Mouse (Mus musculus): ENCODE data around the gene Arl8a. TPM values are rescaled to one million over a fixed set of nuclear protein-coding genes. Genes with fewer than 3 reads are reported as not detected.

Arl8a gene
- polyA plus RNA-seq, 1 experiment from 2014 or later = 8.9 TPM

GRCm38 (mm10) chr1:135170299-135170698 is 23.7 kb downstream of the Arl8a start:
- Histone ChIP-seq H3K4me1 (replicated peaks) (peaks cover 7% of the 10 kb centered on the region), H3K27me3 (peaks cover 12% of the 10 kb centered on the region; the same call in 1 of the 2 replicates), H3K9ac (no peak overlapping the region), H3K36me3 (no peaks in the 10 kb centered on the region), H3K9me3 (replicated peaks) (no peaks in the 10 kb centered on the region), H3K27ac (no peak overlapping the region), H3K4me2 (no peak overlapping the region), H3K4me3 (replicated peaks) (no peak overlapping the region)
- no peak for ATAC-seq (ENCODE audit: low read depth)
- DNase-seq = no peak
- WGBS (ENCODE audit: insufficient replicate concordance) = 52% methylated on average over 10 of the region's 10 CpGs

DNA sequence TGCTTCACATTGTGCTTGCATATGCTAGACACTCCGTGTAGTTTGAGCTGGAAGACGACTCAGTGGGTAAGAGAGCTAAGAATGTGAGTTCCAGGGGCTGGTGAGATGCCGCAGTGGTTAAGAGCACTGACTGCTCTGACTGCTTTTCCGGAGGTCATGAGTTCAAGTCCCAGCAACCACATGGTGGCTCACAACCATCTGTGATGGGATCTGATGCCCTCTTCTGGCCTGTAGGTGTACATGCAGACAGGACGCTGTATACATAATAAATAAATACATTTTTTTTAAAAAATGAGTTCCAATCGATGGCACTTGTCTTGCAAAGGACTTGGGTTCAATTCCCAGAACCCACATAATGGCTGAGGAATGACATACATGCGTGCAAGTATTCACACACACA is 24.6 kb downstream of the Arl8a start:
- DNase-seq = no peak
- H3K9me3 ChIP-seq (replicated peaks) = no peaks in the 10 kb centered on the region
- no peak for ATAC-seq (ENCODE audit: low read depth)
- no peak overlapping the region for H3K4me2 ChIP-seq
- 67% methylated on average over 7 of the region's 7 CpGs for WGBS (ENCODE audit: insufficient replicate concordance)
- H3K27me3 ChIP-seq = peaks cover 12% of the 10 kb centered on the region; the same call in 1 of the 2 replicates
- no peak overlapping the region for H3K9ac ChIP-seq
- peaks cover 7% of the 10 kb centered on the region for H3K4me1 ChIP-seq (replicated peaks)
- no peak overlapping the region for H3K27ac ChIP-seq
- no peaks in the 10 kb centered on the region for H3K36me3 ChIP-seq
- H3K4me3 ChIP-seq (replicated peaks) = no peak overlapping the region

GRCm38 (mm10) chr1:135171984-135172383 is 25.4 kb downstream of the Arl8a start:
- no peak overlapping the region for H3K4me2 ChIP-seq
- DNase-seq (peak; percentile 20), ATAC-seq (ENCODE audit: low read depth) (no peak)
- no peak overlapping the region for H3K27ac ChIP-seq
- H3K36me3 ChIP-seq = no peaks in the 10 kb centered on the region
- 57% methylated on average over 6 of the region's 6 CpGs for WGBS (ENCODE audit: insufficient replicate concordance)
- peaks cover 7% of the 10 kb centered on the region for H3K4me1 ChIP-seq (replicated peaks)
- H3K4me3 ChIP-seq (replicated peaks) = no peak overlapping the region
- peaks cover 12% of the 10 kb centered on the region; the same call in 1 of the 2 replicates for H3K27me3 ChIP-seq
- H3K9me3 ChIP-seq (replicated peaks) = no peaks in the 10 kb centered on the region
- no peak overlapping the region for H3K9ac ChIP-seq

DNA sequence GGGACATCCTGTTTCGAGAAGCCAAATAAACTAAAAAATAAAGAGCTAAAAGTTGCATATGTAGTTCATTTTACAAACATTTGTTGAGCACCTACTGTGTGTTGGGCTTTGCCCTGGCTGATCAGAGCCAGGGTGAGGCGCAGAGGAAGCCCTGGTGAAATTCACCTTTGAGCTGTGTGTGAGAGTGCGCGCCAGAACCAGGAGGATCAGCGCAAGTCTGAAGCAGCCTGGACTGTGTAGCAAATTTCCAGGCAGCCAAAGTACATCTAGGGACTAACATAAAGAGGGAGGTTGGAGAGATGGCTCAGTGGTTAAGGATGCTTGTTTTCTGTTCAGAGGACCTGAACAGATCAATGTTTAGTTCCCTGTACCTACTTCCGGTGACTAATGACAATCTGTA is 26.7 kb downstream of the Arl8a start:
- 85% methylated on average over 6 of the region's 6 CpGs for WGBS (ENCODE audit: insufficient replicate concordance)
- DNase-seq (no peak), ATAC-seq (ENCODE audit: low read depth) (no peak)
- no peak overlapping the region for H3K4me3 ChIP-seq (replicated peaks)
- H3K27ac ChIP-seq = no peak overlapping the region
- H3K36me3 ChIP-seq = no peaks in the 10 kb centered on the region
- no peak overlapping the region for H3K9ac ChIP-seq
- H3K4me2 ChIP-seq = no peak overlapping the region
- H3K9me3 ChIP-seq (replicated peaks) = no peaks in the 10 kb centered on the region
- peaks cover 12% of the 10 kb centered on the region; the same call in 1 of the 2 replicates for H3K27me3 ChIP-seq
- peaks cover 7% of the 10 kb centered on the region for H3K4me1 ChIP-seq (replicated peaks)

GRCm38 (mm10) chr1:135175176-135175575 is 28.6 kb downstream of the Arl8a start:
- DNase-seq = no peak
- H3K4me2 ChIP-seq = no peak overlapping the region
- WGBS (ENCODE audit: insufficient replicate concordance) = 62% methylated on average over 3 of the region's 3 CpGs
- H3K9me3 ChIP-seq (replicated peaks) = no peaks in the 10 kb centered on the region
- H3K9ac ChIP-seq = no peak overlapping the region
- no peaks in the 10 kb centered on the region for H3K36me3 ChIP-seq
- peaks cover under 1% of the 10 kb centered on the region for H3K4me1 ChIP-seq (replicated peaks)
- no peak for ATAC-seq (ENCODE audit: low read depth)
- no peaks in the 10 kb centered on the region for H3K27me3 ChIP-seq
- H3K27ac ChIP-seq = no peak overlapping the region
- no peak overlapping the region for H3K4me3 ChIP-seq (replicated peaks)

DNA sequence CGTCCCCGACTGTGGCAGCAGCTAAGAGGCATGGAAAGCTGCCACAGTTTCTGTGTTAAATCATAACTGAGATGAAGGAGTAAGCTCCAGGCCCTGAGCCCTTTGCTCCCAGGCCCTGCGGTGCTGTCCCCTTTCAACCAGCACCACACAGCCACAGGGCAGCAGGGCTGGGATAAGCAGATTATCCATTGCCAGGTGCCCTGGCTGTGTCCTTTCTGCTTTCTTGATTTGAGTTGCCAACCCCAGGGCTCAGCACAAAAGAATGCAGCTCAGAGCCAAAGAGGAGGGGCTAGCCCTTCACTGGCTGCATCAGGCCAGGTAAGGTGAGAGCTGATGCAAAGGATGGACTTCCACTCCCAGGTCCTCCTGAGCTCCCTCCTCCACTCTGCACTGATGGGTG is 31.1 kb downstream of the Arl8a start:
- Histone ChIP-seq H3K4me1 (replicated peaks) (no peaks in the 10 kb centered on the region), H3K9me3 (replicated peaks) (no peaks in the 10 kb centered on the region), H3K4me3 (replicated peaks) (no peak overlapping the region), H3K4me2 (no peak overlapping the region), H3K9ac (no peak overlapping the region), H3K36me3 (no peaks in the 10 kb centered on the region), H3K27ac (no peak overlapping the region), H3K27me3 (no peaks in the 10 kb centered on the region)
- ATAC-seq (ENCODE audit: low read depth) (no peak), DNase-seq (no peak)
- WGBS (ENCODE audit: insufficient replicate concordance) = 80% methylated on average over 3 of the region's 3 CpGs

GRCm38 (mm10) chr1:135178863-135179262 is 32.2 kb downstream of the Arl8a start:
- Histone ChIP-seq H3K4me1 (replicated peaks) (peaks cover 6% of the 10 kb centered on the region; the same call in 1 of the 2 replicates), H3K27me3 (no peaks in the 10 kb centered on the region), H3K4me2 (no peak overlapping the region), H3K9me3 (replicated peaks) (no peaks in the 10 kb centered on the region), H3K9ac (no peak overlapping the region), H3K36me3 (no peaks in the 10 kb centered on the region), H3K27ac (no peak overlapping the region), H3K4me3 (replicated peaks) (no peak overlapping the region)
- WGBS (ENCODE audit: insufficient replicate concordance) = 62% methylated on average over 7 of the region's 7 CpGs
- no peak for DNase-seq
- no peak for ATAC-seq (ENCODE audit: low read depth)

DNA sequence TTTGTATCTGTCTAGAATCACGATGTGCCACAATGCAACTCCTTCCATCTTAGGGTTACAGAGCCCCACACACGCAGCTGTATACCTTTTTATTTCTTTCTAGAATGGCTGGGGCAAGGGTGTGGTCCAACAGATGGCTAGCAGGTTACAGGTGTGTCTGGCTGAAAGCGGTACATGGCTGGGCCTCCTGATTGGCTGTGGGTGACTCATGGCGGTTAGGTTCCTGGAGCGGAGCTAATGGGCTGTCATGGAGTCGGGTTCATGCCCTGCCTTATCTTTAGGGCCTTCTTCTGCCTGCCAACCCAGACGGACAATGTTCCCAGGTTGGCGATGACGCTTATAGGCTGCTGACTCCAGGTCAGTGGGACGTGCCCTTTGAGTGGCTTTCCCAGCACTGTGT is 34.2 kb downstream of the Arl8a start:
- no peaks in the 10 kb centered on the region for H3K9me3 ChIP-seq (replicated peaks)
- DNase-seq (no peak), ATAC-seq (ENCODE audit: low read depth) (no peak)
- H3K27ac ChIP-seq = no peak overlapping the region
- H3K9ac ChIP-seq = no peak overlapping the region
- H3K4me2 ChIP-seq = no peak overlapping the region
- no peaks in the 10 kb centered on the region for H3K36me3 ChIP-seq
- WGBS (ENCODE audit: insufficient replicate concordance) = 73% methylated on average over 10 of the region's 10 CpGs
- peaks cover 6% of the 10 kb centered on the region; the same call in 1 of the 2 replicates for H3K4me1 ChIP-seq (replicated peaks)
- H3K4me3 ChIP-seq (replicated peaks) = no peak overlapping the region
- peaks cover 8% of the 10 kb centered on the region; the same call in 1 of the 2 replicates for H3K27me3 ChIP-seq

DNA sequence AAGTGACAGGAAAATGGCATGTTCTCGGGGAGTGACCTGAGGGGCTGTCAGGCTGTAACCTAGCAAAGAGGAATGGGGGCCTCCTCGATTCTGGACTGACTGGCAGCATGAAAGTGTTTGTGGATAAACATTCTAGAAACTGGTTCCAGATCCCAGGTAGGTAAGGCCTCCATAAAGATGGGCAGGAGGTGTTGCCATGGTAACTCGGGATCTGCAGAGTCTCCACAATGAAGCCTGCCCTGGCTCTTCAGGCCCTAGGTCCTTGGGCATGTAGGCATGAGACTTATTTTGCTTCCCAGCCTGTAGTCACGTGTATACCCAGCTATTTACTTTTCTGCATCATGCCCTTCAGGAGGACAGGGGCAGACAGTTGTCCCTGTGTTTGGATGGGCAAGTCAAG is 34.7 kb downstream of the Arl8a start:
- WGBS (ENCODE audit: insufficient replicate concordance) = 56% methylated on average over 4 of the region's 4 CpGs
- ATAC-seq (ENCODE audit: low read depth) = no peak
- no peak overlapping the region for H3K4me2 ChIP-seq
- no peak overlapping the region for H3K27ac ChIP-seq
- H3K4me3 ChIP-seq (replicated peaks) = no peak overlapping the region
- no peak for DNase-seq
- peaks cover 12% of the 10 kb centered on the region for H3K27me3 ChIP-seq
- no peaks in the 10 kb centered on the region for H3K36me3 ChIP-seq
- peaks cover 6% of the 10 kb centered on the region; the same call in 1 of the 2 replicates for H3K4me1 ChIP-seq (replicated peaks)
- H3K9ac ChIP-seq = no peak overlapping the region
- no peaks in the 10 kb centered on the region for H3K9me3 ChIP-seq (replicated peaks)

- no peak overlapping the region for H3K4me2 ChIP-seq
- ATAC-seq (ENCODE audit: low read depth) (no peak), DNase-seq (no peak)
- no peak overlapping the region for H3K4me3 ChIP-seq (replicated peaks)
- H3K4me1 ChIP-seq (replicated peaks) = peaks cover 6% of the 10 kb centered on the region; the same call in 1 of the 2 replicates
- H3K27me3 ChIP-seq = peaks cover 17% of the 10 kb centered on the region
- 72% methylated on average over 8 of the region's 8 CpGs for WGBS (ENCODE audit: insufficient replicate concordance)
- H3K27ac ChIP-seq = no peak overlapping the region
- no peaks in the 10 kb centered on the region for H3K9me3 ChIP-seq (replicated peaks)
- no peaks in the 10 kb centered on the region for H3K36me3 ChIP-seq
- no peak overlapping the region for H3K9ac ChIP-seq
Measured at GRCm38 (mm10) chr1:135181880-135182623, 35.4 kb downstream of the Arl8a start.

DNA sequence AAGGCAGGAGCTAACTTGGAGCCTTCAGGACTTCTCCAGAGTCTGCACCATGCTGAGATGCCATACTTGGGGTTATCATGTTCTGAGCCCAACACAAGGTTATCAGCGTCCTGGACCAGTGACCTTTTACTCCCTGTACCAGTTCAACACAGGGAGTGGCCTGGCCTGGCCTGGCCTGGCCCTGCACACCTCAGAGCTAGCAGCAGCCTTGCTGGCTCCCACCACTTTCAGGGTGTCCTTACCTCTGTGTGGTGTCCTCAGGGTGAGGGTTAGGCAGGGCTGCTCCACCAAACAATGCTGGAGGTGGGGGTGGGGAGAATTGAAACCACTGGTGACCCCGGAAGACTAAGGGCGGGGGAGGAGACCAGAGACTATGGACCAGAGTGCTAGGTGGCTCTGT is 36.4 kb downstream of the Arl8a start:
- Histone ChIP-seq H3K9me3 (replicated peaks) (no peaks in the 10 kb centered on the region), H3K36me3 (no peaks in the 10 kb centered on the region), H3K4me2 (no peak overlapping the region), H3K4me3 (replicated peaks) (no peak overlapping the region), H3K27ac (no peak overlapping the region), H3K4me1 (replicated peaks) (peaks cover 6% of the 10 kb centered on the region; the same call in 1 of the 2 replicates), H3K9ac (no peak overlapping the region), H3K27me3 (peaks cover 17% of the 10 kb centered on the region)
- ATAC-seq (ENCODE audit: low read depth) (0 out of 2 replicates have a peak, but pooled peaks have one; percentile 49), DNase-seq (no peak)
- 57% methylated on average over 3 of the region's 3 CpGs for WGBS (ENCODE audit: insufficient replicate concordance)

DNA sequence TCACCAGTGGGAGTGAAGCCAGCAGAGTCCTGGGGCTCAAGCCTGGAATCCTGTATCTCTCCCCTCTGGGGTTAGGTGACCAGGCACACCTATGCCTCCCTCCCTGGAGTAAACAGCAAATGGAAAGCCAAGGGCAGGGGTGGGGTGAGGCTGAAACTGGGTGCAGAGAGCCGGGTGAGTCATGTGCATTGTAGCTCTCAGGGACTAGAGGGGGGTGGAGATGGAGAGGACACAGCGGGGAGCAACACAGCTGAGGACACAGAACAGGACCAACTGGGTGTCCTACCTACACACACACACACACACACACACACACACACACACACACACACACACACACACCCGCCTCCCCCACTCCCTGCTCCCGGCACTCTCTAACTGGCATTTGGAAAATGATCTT is 36.8 kb downstream of the Arl8a start:
- no peak for DNase-seq

More for the DNA sequence above, 36.8 kb downstream of the Arl8a start:
- Histone ChIP-seq H3K27me3 (peaks cover 17% of the 10 kb centered on the region), H3K4me1 (replicated peaks) (peaks cover 6% of the 10 kb centered on the region; the same call in 1 of the 2 replicates), H3K9ac (no peak overlapping the region), H3K9me3 (replicated peaks) (no peaks in the 10 kb centered on the region), H3K27ac (no peak overlapping the region), H3K4me3 (replicated peaks) (no peak overlapping the region), H3K4me2 (no peak overlapping the region), H3K36me3 (no peaks in the 10 kb centered on the region)
- 44% methylated on average over 4 of the region's 4 CpGs for WGBS (ENCODE audit: insufficient replicate concordance)
- ATAC-seq (ENCODE audit: low read depth) = 0 out of 2 replicates have a peak, but pooled peaks have one; percentile 32
